Mouse (Mus musculus): ENCODE measurements around the gene Prkar2a. TPM values are rescaled to one million over a fixed set of nuclear protein-coding genes. Genes with fewer than 3 reads are reported as not detected.

Prkar2a gene
- polyA plus RNA-seq, 1 experiment from 2014 or later: 59.3 TPM

Small RNA genes within 50 kb of the gene (microRNA-seq; reads per million reads assigned to microRNA genes)
- not detected for gene Gm26298

Other genes starting within 250 kb of the Prkar2a start
- 47.2 and 49.7 TPM in 2 replicates for gene Ccdc71, start 228.8 kb upstream of the Prkar2a start, polyA plus RNA-seq (2016; fragmentation: Nextera tagmentation; extraction: Ambion mirVana)
- gene Klhdc8b, start 227.7 kb upstream of the Prkar2a start, polyA plus RNA-seq (2016; fragmentation: Nextera tagmentation; extraction: Ambion mirVana): 57.7 and 57.9 TPM in 2 replicates
- gene Lamb2, start 209.6 kb upstream of the Prkar2a start, polyA plus RNA-seq (2016; fragmentation: Nextera tagmentation; extraction: Ambion mirVana): 44.1 and 44.8 TPM in 2 replicates
- 107 and 112 TPM in 2 replicates for gene Usp19, start 198.7 kb upstream of the Prkar2a start, polyA plus RNA-seq (2016; fragmentation: Nextera tagmentation; extraction: Ambion mirVana)
- gene Qars, start 181.6 kb upstream of the Prkar2a start, polyA plus RNA-seq (2016; fragmentation: Nextera tagmentation; extraction: Ambion mirVana): 82.9 and 94.0 TPM in 2 replicates
- 162 and 171 TPM in 2 replicates for gene Qrich1, start 172.5 kb upstream of the Prkar2a start, polyA plus RNA-seq (2016; fragmentation: Nextera tagmentation; extraction: Ambion mirVana)
- gene Impdh2, start 129.0 kb upstream of the Prkar2a start, polyA plus RNA-seq (2016; fragmentation: Nextera tagmentation; extraction: Ambion mirVana): 128 and 131 TPM in 2 replicates
- 53.4 and 57.0 TPM in 2 replicates for gene Ndufaf3, start 121.9 kb upstream of the Prkar2a start, polyA plus RNA-seq (2016; fragmentation: Nextera tagmentation; extraction: Ambion mirVana)
- 232 and 248 TPM in 2 replicates for gene Dalrd3, start 119.4 kb upstream of the Prkar2a start, polyA plus RNA-seq (2016; fragmentation: Nextera tagmentation; extraction: Ambion mirVana)
- 290 and 293 TPM in 2 replicates for gene Wdr6, start 110.6 kb upstream of the Prkar2a start, polyA plus RNA-seq (2016; fragmentation: Nextera tagmentation; extraction: Ambion mirVana)
- 19.0 and 19.9 TPM in 2 replicates for gene P4htm, start 91.6 kb upstream of the Prkar2a start, polyA plus RNA-seq (2016; fragmentation: Nextera tagmentation; extraction: Ambion mirVana)
- gene Arih2, start 39.9 kb upstream of the Prkar2a start, polyA plus RNA-seq (2016; fragmentation: Nextera tagmentation; extraction: Ambion mirVana): 50.4 and 54.8 TPM in 2 replicates
- gene Slc25a20, start 27.2 kb upstream of the Prkar2a start, polyA plus RNA-seq (2016; fragmentation: Nextera tagmentation; extraction: Ambion mirVana): 40.0 and 41.4 TPM in 2 replicates
- gene Ip6k2, start 94.5 kb downstream of the Prkar2a start, polyA plus RNA-seq (2016; fragmentation: Nextera tagmentation; extraction: Ambion mirVana): 140 and 154 TPM in 2 replicates
- 20.2 and 23.3 TPM in 2 replicates for gene Nckipsd, start 119.1 kb downstream of the Prkar2a start, polyA plus RNA-seq (2016; fragmentation: Nextera tagmentation; extraction: Ambion mirVana)
- 11.9 TPM in 2 replicates for gene Celsr3, start 137.0 kb downstream of the Prkar2a start, polyA plus RNA-seq (2016; fragmentation: Nextera tagmentation; extraction: Ambion mirVana)
- gene Slc26a6, start 164.0 kb downstream of the Prkar2a start, polyA plus RNA-seq (2016; fragmentation: Nextera tagmentation; extraction: Ambion mirVana): 12.7 and 16.5 TPM in 2 replicates
- gene Tmem89, start 225.3 kb downstream of the Prkar2a start, polyA plus RNA-seq (2016; fragmentation: Nextera tagmentation; extraction: Ambion mirVana): 0.44 and 0.48 TPM in 2 replicates
- gene Uqcrc1, start 247.3 kb downstream of the Prkar2a start, polyA plus RNA-seq (2016; fragmentation: Nextera tagmentation; extraction: Ambion mirVana): 346 and 367 TPM in 2 replicates